Mouse (Mus musculus) cerebellum, adult 2 months (tissue): ENCODE results near the gene Gm27021. TPM values are rescaled to one million over a fixed set of nuclear protein-coding genes. Genes with fewer than 3 reads are reported as not detected.

ENCODE experiments used
- DNase-seq, 2 experiments: peaks; one replicate each; pipeline ENCODE4 v3.0.0; 2021
- H3K27ac ChIP-seq: fragments of 200-500 bp; 2 replicates; pipeline ENCODE4 v1.5.1; 2012; ENCODE audit warnings: low read length, control low read depth, inconsistent platforms; ENCODE audit not compliant: insufficient read depth
- H3K27me3 ChIP-seq: fragments of 200-500 bp; 2 replicates; pipeline ENCODE4 v1.6.1; 2012; ENCODE audit warnings: inconsistent platforms, mild to moderate bottlenecking, low read length, moderate library complexity; ENCODE audit not compliant: control insufficient read depth, insufficient read depth
- H3K4me1 ChIP-seq: fragments of 200-500 bp; 2 replicates; pipeline ENCODE4 v1.6.1; 2011; ENCODE audit warnings: low read length; ENCODE audit not compliant: control insufficient read depth, insufficient read depth
- H3K4me3 ChIP-seq: fragments of 200-500 bp; replicated peaks from 2 replicates; pipeline ENCODE3; 2011; ENCODE audit warnings: mild to moderate bottlenecking, low read depth, low read length, control low read depth; ENCODE audit not compliant: insufficient read depth
- CTCF ChIP-seq: fragments of 200-500 bp; IDR thresholded peaks from 2 replicates; pipeline ENCODE4 v1.5.1; 2011; ENCODE audit warnings: low read depth, mild to moderate bottlenecking, control low read depth, low read length, moderate library complexity, borderline replicate concordance; ENCODE audit not compliant: insufficient read depth
- POLR2A ChIP-seq: fragments of 200-500 bp; IDR thresholded peaks from 2 replicates; pipeline ENCODE4 v1.6.1; 2011; ENCODE audit warnings: low read length, control low read depth, borderline replicate concordance; ENCODE audit not compliant: insufficient read depth
- WGBS: fragments of 180-500 bp; shearing (Covaris S2); methylation state at CpG from one replicate; pipeline ENCODE4 v1.1.7; 2018; 5-methylcytosine and 5-hydroxymethylcytosine counted together
- polyA plus RNA-seq: library from polyadenylated mRNA; depleted of rRNA; stranded (reverse); fragments of >200 nt; gene quantifications from 2 replicates; pipeline ENCODE4 v1.2.3, GENCODE M21; 2012

Gm27021 gene
- polyA plus RNA-seq, 1 experiment = 1.9 TPM

GRCm38 (mm10) chr8:120701758-120702465, 34.0 kb upstream of the Gm27021 start:
- H3K27ac ChIP-seq = no peak overlapping the region
- H3K4me1 ChIP-seq = no peaks in the 10 kb centered on the region; the same call in 1 of the 2 replicates
- DNase-seq = peak; percentile 32 to 45
- H3K27me3 ChIP-seq = no peaks in the 10 kb centered on the region
- 58% methylated on average over 19 of the region's 19 CpGs for WGBS
- H3K4me3 ChIP-seq = no peak overlapping the region
- TF ChIP-seq CTCF (no peak), POLR2A (no peak)

GRCm38 (mm10) chr8:120700053-120700452, 32.2 kb upstream of the Gm27021 start:
- Histone ChIP-seq H3K27ac (no peak overlapping the region), H3K4me1 (no peaks in the 10 kb centered on the region; the same call in 1 of the 2 replicates), H3K4me3 (no peak overlapping the region), H3K27me3 (no peaks in the 10 kb centered on the region)
- TF ChIP-seq POLR2A (no peak), CTCF (no peak)
- no peak for DNase-seq
- WGBS = 87% methylated on average over 4 of the region's 4 CpGs

GRCm38 (mm10) chr8:120699565-120699964, 31.7 kb upstream of the Gm27021 start:
- H3K27ac ChIP-seq = no peak overlapping the region

GRCm38 (mm10) chr8:120699079-120699478, 31.2 kb upstream of the Gm27021 start:
- 66% methylated on average over 6 of the region's 6 CpGs for WGBS
- no peak for DNase-seq
- H3K4me1 ChIP-seq = no peaks in the 10 kb centered on the region; the same call in 1 of the 2 replicates
- no peaks in the 10 kb centered on the region for H3K27me3 ChIP-seq
- no peak overlapping the region for H3K4me3 ChIP-seq
- no peak overlapping the region for H3K27ac ChIP-seq
- no peak for TF ChIP-seq CTCF
- no peak for TF ChIP-seq POLR2A

More at GRCm38 (mm10) chr8:120699565-120699964, 31.7 kb upstream of the Gm27021 start:
- Histone ChIP-seq H3K4me1 (no peaks in the 10 kb centered on the region; the same call in 1 of the 2 replicates), H3K4me3 (no peak overlapping the region), H3K27me3 (no peaks in the 10 kb centered on the region)
- TF ChIP-seq CTCF = no peak
- no peak for TF ChIP-seq POLR2A
- 91% methylated on average over 2 of the region's 2 CpGs for WGBS
- no peak for DNase-seq

- H3K4me3 ChIP-seq = no peak overlapping the region
- TF ChIP-seq CTCF = no peak
- no peak for TF ChIP-seq POLR2A
- WGBS = 40% methylated on average over 7 of the region's 7 CpGs
- H3K4me1 ChIP-seq = no peaks in the 10 kb centered on the region; the same call in 1 of the 2 replicates
- H3K27me3 ChIP-seq = no peaks in the 10 kb centered on the region
- DNase-seq = no peak
- H3K27ac ChIP-seq = no peak overlapping the region
Observed at GRCm38 (mm10) chr8:120698426-120698825, 30.5 kb upstream of the Gm27021 start.

- Histone ChIP-seq H3K4me1 (no peaks in the 10 kb centered on the region; the same call in 1 of the 2 replicates), H3K4me3 (no peak overlapping the region), H3K27me3 (no peaks in the 10 kb centered on the region), H3K27ac (no peak overlapping the region)
- DNase-seq = no peak
- no peak for TF ChIP-seq POLR2A
- no peak for TF ChIP-seq CTCF
Observed at GRCm38 (mm10) chr8:120697979-120698272, 30.0 kb upstream of the Gm27021 start.

- Histone ChIP-seq H3K4me3 (no peak overlapping the region), H3K4me1 (no peaks in the 10 kb centered on the region; the same call in 1 of the 2 replicates), H3K27me3 (no peaks in the 10 kb centered on the region), H3K27ac (no peak overlapping the region)
- TF ChIP-seq CTCF (no peak), POLR2A (no peak)
- DNase-seq = peak in 1 of 2 experiments; percentile 22
- WGBS = 54% methylated on average over 17 of the region's 17 CpGs
Observed at GRCm38 (mm10) chr8:120697154-120697978, 29.5 kb upstream of the Gm27021 start.

GRCm38 (mm10) chr8:120696401-120697153, 28.7 kb upstream of the Gm27021 start:
- H3K4me3 ChIP-seq = no peak overlapping the region
- H3K4me1 ChIP-seq = no peaks in the 10 kb centered on the region
- DNase-seq = no peak
- no peaks in the 10 kb centered on the region for H3K27me3 ChIP-seq
- TF ChIP-seq POLR2A (no peak), CTCF (no peak)
- WGBS = 32% methylated on average over 13 of the region's 13 CpGs
- H3K27ac ChIP-seq = no peak overlapping the region
